Mouse (Mus musculus) frontal cortex, adult 2 months (tissue): ENCODE measurements around the gene Ccl1. TPM values are rescaled to one million over a fixed set of nuclear protein-coding genes. Genes with fewer than 3 reads are reported as not detected.

Experiments used
- DNase-seq, 2 experiments: peaks; one replicate each; pipeline ENCODE4 v3.0.0; 2022; ENCODE audit warnings: low spot score in 1 of 2; ENCODE audit errors: extremely low spot score in 1 of 2
- polyA plus RNA-seq: library from polyadenylated mRNA; depleted of rRNA; stranded (reverse); fragments of >200 nt; gene quantifications from 2 replicates; pipeline ENCODE4 v1.2.3, GENCODE M21; 2012; rRNA removed

The Ccl1 gene
- polyA plus RNA-seq, 1 experiment, result not detected

- DNase-seq, result no peak
Observed at GRCm38 (mm10) chr11:82139492-82140094, 165.9 kb downstream of the Ccl1 start.

GRCm38 (mm10) chr11:82136196-82136595 is 169.3 kb downstream of the Ccl1 start:
- no peak for DNase-seq

- no peak for DNase-seq
Observed at GRCm38 (mm10) chr11:82132977-82133376, 172.5 kb downstream of the Ccl1 start.

Other genes starting within 250 kb of the Ccl1 start
- 0.08 and 0.15 TPM in 2 replicates for gene Ccl11, start 247.9 kb downstream of the Ccl1 start, polyA plus RNA-seq
- gene Ccl12, start 203.8 kb downstream of the Ccl1 start, polyA plus RNA-seq, result 1.9 and 2.7 TPM in 2 replicates
- gene Ccl8, start 190.5 kb downstream of the Ccl1 start, polyA plus RNA-seq, result 0.24 and 0.36 TPM in 2 replicates
- 8.6 and 9.9 TPM in 2 replicates for gene Tmem132e, start 83.2 kb upstream of the Ccl1 start, polyA plus RNA-seq